Mouse (Mus musculus): ENCODE measurements at regions not wholly inside any gene's neighbourhood (a gene's known extent, or its start where the extent isn't known, plus 50 kb on each side); places are given as distances from the start of the nearest gene placed in this dataset.

- no peak for DNase-seq (ENCODE audit: low read depth, low spot score)
Observed at GRCm38 (mm10) chr19:36229941-36230340, 110.0 kb upstream of the Ankrd1 start.

- DNase-seq (ENCODE audit: low read depth, low spot score): no peak
Observed at GRCm38 (mm10) chr19:36235131-36235530, 113.0 kb upstream of the Pcgf5 start.

GRCm38 (mm10) chr19:36236576-36237345 lies 111.3 kb upstream of the Pcgf5 start:
- no peak for DNase-seq (ENCODE audit: low read depth, low spot score)

- DNase-seq (ENCODE audit: low read depth, low spot score): no peak
Observed at GRCm38 (mm10) chr19:36237751-36238150, 110.4 kb upstream of the Pcgf5 start.

- DNase-seq (ENCODE audit: low read depth, low spot score): no peak
Observed at GRCm38 (mm10) chr19:36238536-36238935, 109.6 kb upstream of the Pcgf5 start.

GRCm38 (mm10) chr19:36242396-36242795 lies 105.7 kb upstream of the Pcgf5 start:
- no peak for DNase-seq (ENCODE audit: low read depth, low spot score)

GRCm38 (mm10) chr19:36242946-36243345 lies 105.2 kb upstream of the Pcgf5 start:
- no peak for DNase-seq (ENCODE audit: low read depth, low spot score)

GRCm38 (mm10) chr19:36252522-36252921 lies 95.6 kb upstream of the Pcgf5 start:
- no peak for DNase-seq (ENCODE audit: low read depth, low spot score)

- DNase-seq (ENCODE audit: low read depth, low spot score): no peak
Observed at GRCm38 (mm10) chr19:36257748-36258538, 90.2 kb upstream of the Pcgf5 start.

- DNase-seq (ENCODE audit: low read depth, low spot score): no peak
Observed at GRCm38 (mm10) chr19:36261819-36262218, 86.3 kb upstream of the Pcgf5 start.

- DNase-seq (ENCODE audit: low read depth, low spot score): no peak
Observed at GRCm38 (mm10) chr19:36263923-36264322, 84.2 kb upstream of the Pcgf5 start.

GRCm38 (mm10) chr19:36264397-36264796 lies 83.7 kb upstream of the Pcgf5 start:
- no peak for DNase-seq (ENCODE audit: low read depth, low spot score)

- no peak for DNase-seq (ENCODE audit: low read depth, low spot score)
Observed at GRCm38 (mm10) chr19:36265276-36265675, 82.8 kb upstream of the Pcgf5 start.

GRCm38 (mm10) chr19:36266346-36266745 lies 81.8 kb upstream of the Pcgf5 start:
- DNase-seq (ENCODE audit: low read depth, low spot score): no peak

GRCm38 (mm10) chr19:36273466-36273865 lies 74.6 kb upstream of the Pcgf5 start:
- DNase-seq (ENCODE audit: low read depth, low spot score): no peak

- no peak for DNase-seq (ENCODE audit: low read depth, low spot score)
Observed at GRCm38 (mm10) chr19:36285465-36285864, 62.6 kb upstream of the Pcgf5 start.

- no peak for DNase-seq (ENCODE audit: low read depth, low spot score)
Observed at GRCm38 (mm10) chr19:36290778-36291177, 57.3 kb upstream of the Pcgf5 start.

- DNase-seq (ENCODE audit: low read depth, low spot score): no peak
Observed at GRCm38 (mm10) chr19:36293177-36293969, 54.7 kb upstream of the Pcgf5 start.

Data from forelimb bud, embryonic 11.5 days (tissue).